Mouse (Mus musculus): ENCODE results near the gene Fam187b. TPM values are rescaled to one million over a fixed set of nuclear protein-coding genes. Genes with fewer than 3 reads are reported as not detected.
A peak's percentile ranks its signal among the peaks of the same experiment; 100 is the strongest.

Gene Fam187b
- total and polyA plus RNA-seq, 3 experiments, result not detected

DNA sequence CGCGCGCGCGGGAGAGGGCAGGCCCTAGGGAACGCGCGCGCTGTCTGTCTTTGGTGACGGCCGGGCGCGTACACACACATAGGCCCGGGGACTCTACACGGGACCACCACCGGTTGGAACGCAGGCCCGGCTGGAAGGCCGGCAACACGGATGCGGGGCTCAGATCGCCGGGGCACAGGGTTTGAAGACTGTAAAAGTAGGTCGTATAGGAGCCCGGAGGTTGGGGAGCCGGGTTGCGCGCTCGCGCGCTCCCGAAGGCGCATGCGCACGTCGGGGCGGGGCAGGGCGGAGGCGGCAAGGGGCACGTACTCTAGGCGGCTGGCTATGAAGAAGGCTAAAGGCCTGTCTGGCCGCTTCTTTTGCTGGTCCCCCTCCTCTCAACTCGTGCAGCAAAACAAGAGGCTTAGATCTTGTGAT lies 16.2 kb upstream of the Fam187b start (continued):
- TF ChIP-seq ETS1 (IDR thresholded peaks at IDR 0.05; ENCODE audit: low read depth, low read length) (no peak), ZKSCAN1 (IDR thresholded peaks at IDR 0.05; ENCODE audit: low read depth, low read length) (no peak), RCOR1 (IDR thresholded peaks at IDR 0.05; ENCODE audit: low read depth, low read length) (no peak), ZMIZ1 (IDR thresholded peaks at IDR 0.05; ENCODE audit: low read depth, low read length) (no peak), E2F4 (IDR thresholded peaks at IDR 0.05; ENCODE audit: borderline replicate concordance, low read depth, low read length) (no peak), USF1 (IDR thresholded peaks at IDR 0.05; ENCODE audit: low read depth, low read length) (no peak), RAD21 (IDR thresholded peaks at IDR 0.05; ENCODE audit: low read depth, low read length) (no peak), NRF1 (IDR thresholded peaks at IDR 0.05; ENCODE audit: insufficient read depth, low read depth, low read length, poor library complexity, severe bottlenecking) (peak; percentile 83), MAX (IDR thresholded peaks at IDR 0.05; ENCODE audit: low read length) (no peak), MEF2A (IDR thresholded peaks at IDR 0.05; ENCODE audit: extremely low read depth, insufficient replicate concordance, low read depth, low read length, poor library complexity, severe bottlenecking) (no peak), CTCF (IDR thresholded peaks at IDR 0.05 in 2 of 3, conservative IDR thresholded peaks at IDR 0.05 in 1 of 3; ENCODE audit: control insufficient read depth in 1 of 3, insufficient read depth in 1 of 3, low read depth in 2 of 3, low read length in 3 of 3, poor library complexity in 1 of 3, severe bottlenecking in 1 of 3) (no peak), POLR2A (IDR thresholded peaks at IDR 0.05; ENCODE audit: control insufficient read depth in 1 of 2, insufficient read depth in 1 of 2, low read depth in 1 of 2, low read length in 2 of 2, poor library complexity in 1 of 2) (peak; percentile 64 to 81; a peak in 3 of 4 replicates), ZNF384 (IDR thresholded peaks at IDR 0.05; ENCODE audit: low read depth, low read length) (no peak), MAZ (IDR thresholded peaks at IDR 0.05; ENCODE audit: low read depth, low read length) (no peak; the same call in 1 of the 2 replicates)

- Histone ChIP-seq H3K9ac (ENCODE audit: control insufficient read depth, low read depth, low read length, poor library complexity, severe bottlenecking) (peak overlapping the region; percentile 98), H3K9me3 (replicated peaks; ENCODE audit: insufficient read depth, low read length) (no peaks in the 10 kb centered on the region), H3K36me3 (ENCODE audit: control insufficient read depth in 1 of 2, insufficient read depth in 2 of 2, low read length in 2 of 2) (peaks cover 2 to 9% of the 10 kb centered on the region in 2 experiments; a peak in 3 of 4 replicates), H3K4me3 (ENCODE audit: control insufficient read depth in 1 of 2, insufficient read depth in 1 of 2, low read depth in 2 of 2, low read length in 2 of 2) (peak overlapping the region; percentile 77 to 94; a peak in 3 of 4 replicates), H3K4me1 (ENCODE audit: control insufficient read depth in 1 of 2, insufficient read depth in 2 of 2, low read length in 2 of 2) (peaks cover 0 to 11% of the 10 kb centered on the region in 2 experiments; a peak in 1 of 4 replicates), H3K27me3 (ENCODE audit: control insufficient read depth in 1 of 2, insufficient read depth in 2 of 2, low read length in 2 of 2) (no peaks in the 10 kb centered on the region), H3K27ac (ENCODE audit: control insufficient read depth, low read depth, low read length) (peak overlapping the region; percentile 90), H3K79me2 (ENCODE audit: control insufficient read depth, insufficient read depth, low read length, poor library complexity) (peaks cover 18% of the 10 kb centered on the region)
- no peak for TF ChIP-seq TBP (IDR thresholded peaks at IDR 0.05; ENCODE audit: low read depth, low read length)
- TF ChIP-seq ELF1 (IDR thresholded peaks at IDR 0.05; ENCODE audit: low read depth, low read length), result no peak
- TF ChIP-seq NELFE (IDR thresholded peaks at IDR 0.05; ENCODE audit: low read depth, low read length), result no peak
- TF ChIP-seq MAZ (IDR thresholded peaks at IDR 0.05; ENCODE audit: low read depth, low read length), result no peak
- TF ChIP-seq E2F4 (IDR thresholded peaks at IDR 0.05; ENCODE audit: borderline replicate concordance, low read depth, low read length), result no peak
- TF ChIP-seq TCF12 (IDR thresholded peaks at IDR 0.05; ENCODE audit: low read depth, low read length), result no peak
- DNase-seq (ENCODE audit: low read depth, low spot score), result no peak
Observed at GRCm38 (mm10) chr7:30958109-30958865, 15.3 kb upstream of the Fam187b start.

All from MEL (cell line).